Mouse (Mus musculus) liver, adult 2 months (tissue): Measurements from ENCODE around the gene B3galnt1.

ENCODE experiments used
- CTCF ChIP-seq: fragments of 200-500 bp; IDR thresholded peaks from 2 replicates; pipeline ENCODE4 v1.5.1; 2011; ENCODE audit warnings: low read depth, low read length, control low read depth
- POLR2A ChIP-seq: fragments of 200-500 bp; IDR thresholded peaks from 2 replicates; pipeline ENCODE4 v1.6.1; 2011; ENCODE audit warnings: low read length, control low read depth; ENCODE audit not compliant: insufficient read depth; ENCODE audit errors: extremely low read depth

- TF ChIP-seq CTCF (no peak), POLR2A (no peak)
Measured at GRCm38 (mm10) chr3:69607909-69608308, 9.1 kb upstream of the B3galnt1 start.
